Mouse (Mus musculus): Measurements from ENCODE around the gene Slc30a9. TPM values are rescaled to one million over a fixed set of nuclear protein-coding genes. Genes with fewer than 3 reads are reported as not detected.

The Slc30a9 gene
- total RNA-seq, 2 experiments from 2014 or later: 189 to 191 TPM

DNA sequence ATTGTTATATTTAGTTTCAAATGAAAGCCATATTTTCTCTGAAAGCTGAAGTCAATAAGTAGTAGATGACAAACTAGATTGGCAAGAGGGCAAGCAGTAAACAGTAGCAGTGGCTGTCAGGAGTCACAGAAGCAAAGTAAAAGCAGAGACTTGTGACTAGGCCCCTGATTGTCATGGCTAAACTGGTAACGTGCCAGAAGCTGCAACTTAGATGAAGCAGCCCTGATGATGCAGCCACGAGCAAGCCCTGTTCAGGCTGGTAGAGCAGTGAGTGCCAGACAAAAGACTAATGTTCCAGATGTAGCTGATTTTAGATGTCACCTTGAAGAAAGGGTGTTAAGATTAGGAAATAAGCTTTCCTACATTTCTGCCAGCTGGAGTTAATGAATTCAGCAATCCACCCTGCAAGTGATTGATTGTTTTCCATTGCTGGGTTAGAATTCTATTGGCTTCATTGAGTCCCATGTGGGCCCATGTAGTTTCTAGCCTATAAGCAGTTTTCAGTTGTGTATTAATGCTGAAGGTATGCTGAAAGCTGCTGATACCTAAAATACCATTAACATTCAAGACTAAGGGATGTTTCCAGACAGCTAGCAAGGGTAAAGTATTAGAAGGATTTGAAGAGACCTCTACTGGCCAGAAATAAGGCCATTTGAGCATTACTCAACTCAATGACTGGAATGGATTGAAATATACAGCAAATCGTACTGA, 5.2 kb downstream of the Slc30a9 start:
- DNase-seq (ENCODE audit: low spot score in 2 of 2): no peak

- DNase-seq (ENCODE audit: low spot score in 2 of 2): no peak
Measured at GRCm38 (mm10) chr5:67312522-67312851, 5.7 kb downstream of the Slc30a9 start.

DNA sequence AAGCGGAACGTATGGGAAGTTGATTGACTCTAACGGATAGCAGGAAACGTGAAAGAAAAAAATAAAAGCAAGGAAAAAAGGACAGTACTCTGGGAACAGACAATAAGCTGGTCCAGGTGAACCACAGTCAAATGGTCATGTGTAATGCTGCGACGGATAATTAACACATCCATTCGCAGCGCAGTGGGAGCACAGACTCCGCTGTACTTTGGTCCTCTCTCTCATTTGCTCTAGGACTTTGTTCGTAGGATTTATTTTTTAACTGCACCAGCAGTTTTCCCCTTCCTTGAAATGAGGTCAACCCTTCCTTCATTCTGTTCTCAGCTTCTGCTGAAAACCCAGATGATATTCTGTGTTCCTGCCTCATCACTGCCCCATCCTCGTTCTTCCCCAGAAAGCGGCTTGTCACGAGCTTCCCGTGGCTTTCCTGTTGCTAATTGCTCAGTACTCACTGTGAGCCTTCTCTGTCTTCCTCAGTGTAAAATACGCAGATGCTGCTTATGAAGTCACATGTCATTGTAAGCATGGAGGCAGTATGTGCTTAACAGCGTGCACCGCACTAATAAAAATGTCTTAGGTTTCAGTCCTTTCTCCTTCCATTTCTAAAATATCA, 15.0 kb downstream of the Slc30a9 start:
- DNase-seq (ENCODE audit: low spot score in 2 of 2): no peak

DNA sequence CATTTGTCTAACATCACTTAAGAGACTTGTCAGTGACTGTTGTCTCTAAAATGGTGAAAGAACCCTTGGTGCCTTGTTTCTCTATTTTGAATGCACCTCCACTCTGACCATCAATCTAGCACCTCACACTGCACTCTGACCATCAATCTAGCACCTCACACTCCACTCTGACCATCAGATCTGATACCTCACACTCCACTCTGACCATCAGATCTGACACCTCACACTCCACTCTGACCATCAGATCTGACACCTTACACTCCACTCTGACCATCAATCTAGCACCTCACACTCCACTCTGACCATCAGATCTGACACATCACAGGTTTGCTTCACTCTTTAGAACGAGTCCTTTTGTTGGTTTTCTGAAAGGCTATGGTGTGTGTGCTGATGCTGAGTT, 17.3 kb downstream of the Slc30a9 start:
- no peak for DNase-seq (ENCODE audit: low spot score in 2 of 2)

GRCm38 (mm10) chr5:67340811-67341210, 34.1 kb downstream of the Slc30a9 start:
- no peak for DNase-seq (ENCODE audit: low spot score in 2 of 2)

- DNase-seq (ENCODE audit: low spot score in 2 of 2): no peak
Measured at GRCm38 (mm10) chr5:67347060-67347459, 40.3 kb downstream of the Slc30a9 start.

DNA sequence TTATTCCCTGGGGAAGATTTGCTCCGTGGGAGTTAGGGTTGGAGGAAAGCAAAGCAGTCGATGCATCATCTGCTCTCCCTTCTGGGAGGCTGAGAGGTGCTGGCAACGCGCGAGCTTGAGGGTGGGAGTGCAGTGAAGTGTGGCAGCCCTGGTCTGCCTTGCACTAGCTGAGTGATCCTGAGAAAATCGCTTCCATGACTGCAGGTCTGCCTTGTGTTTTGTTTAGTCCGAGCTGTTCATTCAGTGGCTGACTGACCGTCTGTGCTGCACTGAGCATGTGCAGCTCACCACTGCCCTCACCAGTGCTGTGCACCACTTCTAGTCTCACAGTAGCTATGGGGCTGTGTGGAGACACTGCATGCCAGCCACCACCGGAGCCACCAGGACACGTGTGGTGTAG, 42.2 kb downstream of the Slc30a9 start:
- peak; percentile 73 to 77 for DNase-seq (ENCODE audit: low spot score in 2 of 2)

- no peak for DNase-seq (ENCODE audit: low spot score in 2 of 2)
Measured at GRCm38 (mm10) chr5:67362316-67362715, 55.6 kb downstream of the Slc30a9 start.

- no peak for DNase-seq (ENCODE audit: low spot score in 2 of 2)
Measured at GRCm38 (mm10) chr5:67362931-67363330, 56.2 kb downstream of the Slc30a9 start.

- DNase-seq (ENCODE audit: low spot score in 2 of 2): no peak
Measured at GRCm38 (mm10) chr5:67377044-67377621, 70.4 kb downstream of the Slc30a9 start.

DNA sequence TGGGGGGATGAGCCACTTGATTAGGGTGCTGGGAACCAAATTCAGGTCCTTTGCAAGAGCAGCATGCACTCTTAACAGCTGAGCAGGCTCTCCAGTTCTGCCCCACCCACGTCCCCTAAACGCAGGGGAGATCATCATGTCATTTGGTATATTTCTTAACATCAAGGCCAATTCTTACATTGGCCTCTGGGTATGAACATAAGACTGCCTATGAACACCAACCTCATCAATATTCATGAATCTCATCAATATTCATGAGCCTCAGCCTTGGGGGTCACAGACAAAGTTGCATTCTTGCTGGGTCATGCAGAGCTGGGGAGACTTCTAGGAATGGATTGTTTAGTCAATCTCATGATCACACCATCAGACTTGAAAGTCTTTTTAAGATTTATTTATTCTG, 74.9 kb downstream of the Slc30a9 start:
- DNase-seq (ENCODE audit: low spot score in 2 of 2): no peak

- DNase-seq (ENCODE audit: low spot score in 2 of 2): no peak
Measured at GRCm38 (mm10) chr5:67382556-67382955, 75.8 kb downstream of the Slc30a9 start.

DNA sequence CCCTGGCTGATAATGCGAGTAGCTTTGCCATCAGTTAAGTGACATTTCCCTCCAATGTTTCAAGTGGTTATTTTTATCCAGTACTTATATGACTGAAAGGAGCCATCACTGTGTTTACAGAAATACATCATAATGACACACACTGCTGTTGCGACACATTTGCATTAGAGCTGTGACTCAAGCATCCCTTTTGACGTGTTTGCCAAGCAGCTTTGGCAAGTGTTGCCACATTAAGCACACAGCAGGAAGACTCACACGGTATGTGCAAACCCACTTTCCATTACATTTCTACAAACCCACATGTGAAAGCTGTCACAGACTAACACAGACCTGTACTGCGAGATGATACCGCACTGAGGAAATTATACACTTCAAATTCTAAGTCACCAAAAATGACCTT, 87.2 kb downstream of the Slc30a9 start:
- peak in 1 of 2 experiments; percentile 18 for DNase-seq (ENCODE audit: low spot score in 2 of 2)

- no peak for DNase-seq (ENCODE audit: low spot score in 2 of 2)
Measured at GRCm38 (mm10) chr5:67395211-67395851, 88.6 kb downstream of the Slc30a9 start.

DNA sequence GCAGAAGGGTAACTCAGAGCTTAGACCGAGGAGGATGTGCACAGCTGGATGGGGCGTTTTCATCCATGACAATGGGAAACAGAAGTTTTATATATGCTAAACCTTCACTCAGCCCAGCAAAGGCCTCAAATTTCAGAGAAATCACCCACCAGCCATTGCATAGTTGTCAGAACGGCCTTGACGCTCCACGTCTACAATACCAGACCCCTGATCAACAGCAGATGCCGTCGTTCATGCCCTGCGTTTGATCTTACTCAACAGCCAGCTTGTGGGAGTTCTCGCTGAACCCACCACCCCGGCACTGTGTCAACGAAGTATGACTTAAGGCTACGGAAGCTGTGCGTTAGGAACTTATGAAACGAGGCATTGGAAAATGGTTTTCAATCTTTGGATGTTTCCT, 90.4 kb downstream of the Slc30a9 start:
- DNase-seq (ENCODE audit: low spot score in 2 of 2): no peak

DNA sequence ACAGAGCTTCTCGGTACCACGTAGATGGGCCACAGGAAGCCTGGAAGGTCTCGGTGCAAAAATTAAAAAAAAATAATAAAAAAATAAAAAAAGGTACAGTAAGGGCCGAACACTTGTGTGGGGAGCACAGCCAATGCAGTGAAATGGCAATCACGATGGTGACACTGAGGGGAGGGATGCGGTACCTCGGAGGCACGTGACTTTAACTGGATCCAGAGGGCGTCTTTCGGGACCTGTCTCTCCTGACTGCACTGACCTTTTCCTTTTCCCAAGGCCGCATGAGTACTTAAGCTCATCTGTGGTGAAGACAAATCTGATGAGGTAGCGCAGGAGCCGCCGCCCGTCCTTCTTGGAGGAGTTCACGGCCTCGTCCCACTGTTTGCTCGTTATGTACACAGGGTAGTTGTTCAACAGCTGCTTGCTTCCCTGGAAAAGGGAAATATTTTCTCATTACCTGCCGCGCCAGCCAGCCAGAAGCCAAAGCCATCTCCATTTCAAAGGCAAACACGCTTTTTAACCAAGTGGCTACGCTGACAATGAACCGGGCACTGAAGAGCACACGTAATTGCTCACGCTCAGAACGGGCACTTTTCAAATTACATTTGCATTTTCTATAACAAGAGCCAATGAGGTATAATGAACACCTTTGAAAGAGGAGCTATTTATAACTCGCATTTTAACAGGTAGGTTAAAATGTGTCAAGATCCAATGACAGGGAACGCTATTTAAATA, 93.3 kb downstream of the Slc30a9 start:
- DNase-seq (ENCODE audit: low spot score in 2 of 2): no peak

DNA sequence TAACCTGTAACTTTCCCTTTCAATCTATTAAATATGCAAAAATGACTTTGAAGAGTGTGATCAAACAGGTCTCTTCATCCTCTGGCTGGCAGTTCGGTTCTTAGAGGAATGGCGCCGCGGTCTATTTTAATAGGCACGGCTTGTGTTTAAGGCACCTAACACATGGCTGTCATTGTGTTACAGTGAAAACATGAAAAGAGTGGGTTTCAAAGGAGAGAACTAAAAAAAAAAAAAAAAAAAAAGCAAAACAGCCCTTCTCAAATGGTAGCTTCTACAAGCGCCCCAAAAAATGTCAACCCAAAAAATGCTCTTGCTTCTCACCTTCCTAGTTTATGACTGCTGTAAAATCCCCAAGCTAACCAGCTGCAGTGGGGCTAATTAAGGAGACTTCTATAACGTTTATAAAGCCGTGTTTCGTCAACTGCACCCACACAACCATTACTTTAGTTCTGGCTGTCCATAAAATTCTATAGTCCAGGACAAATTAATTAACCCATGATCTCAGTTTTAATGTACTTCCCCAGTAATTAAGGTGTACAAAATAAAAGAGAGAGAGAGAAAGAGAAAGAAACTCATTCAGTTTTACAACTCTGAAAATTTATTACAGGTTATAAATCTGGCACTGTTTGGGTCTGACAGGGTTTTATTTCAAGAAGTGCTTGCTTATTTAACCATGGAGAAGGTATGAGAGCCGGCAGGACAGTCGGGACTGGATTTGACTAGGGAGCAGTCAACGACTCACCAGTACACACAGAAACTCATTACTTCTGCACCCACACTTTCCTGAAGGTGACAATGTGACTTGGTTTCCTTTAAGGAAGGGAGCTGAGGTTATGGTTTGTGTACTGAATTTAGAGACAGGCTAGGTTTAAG, 94.1 kb downstream of the Slc30a9 start:
- DNase-seq (ENCODE audit: low spot score in 2 of 2): no peak

- no peak for DNase-seq (ENCODE audit: low spot score in 2 of 2)
Measured at GRCm38 (mm10) chr5:67401612-67402011, 94.9 kb downstream of the Slc30a9 start.

DNA sequence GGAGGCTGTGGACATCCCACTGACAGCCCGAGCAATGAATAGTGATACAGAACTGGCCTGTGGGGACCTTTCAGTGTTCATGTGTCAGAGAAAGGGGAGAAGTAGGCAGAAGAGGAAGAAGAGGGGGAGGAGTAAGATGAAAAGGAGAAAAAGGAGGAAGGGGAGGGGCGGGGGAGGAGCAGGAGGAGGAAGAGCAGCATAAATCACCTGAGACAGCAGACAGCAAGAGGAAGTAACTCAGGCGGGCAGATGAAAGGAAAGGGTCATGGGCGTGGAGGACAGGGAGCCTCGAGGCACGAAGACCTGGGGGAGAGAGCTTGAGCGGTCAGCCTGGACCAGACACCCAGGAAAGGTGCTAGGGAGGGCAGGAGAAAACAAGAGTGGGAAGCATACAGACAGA, 97.6 kb downstream of the Slc30a9 start:
- no peak for DNase-seq (ENCODE audit: low spot score in 2 of 2)

DNA sequence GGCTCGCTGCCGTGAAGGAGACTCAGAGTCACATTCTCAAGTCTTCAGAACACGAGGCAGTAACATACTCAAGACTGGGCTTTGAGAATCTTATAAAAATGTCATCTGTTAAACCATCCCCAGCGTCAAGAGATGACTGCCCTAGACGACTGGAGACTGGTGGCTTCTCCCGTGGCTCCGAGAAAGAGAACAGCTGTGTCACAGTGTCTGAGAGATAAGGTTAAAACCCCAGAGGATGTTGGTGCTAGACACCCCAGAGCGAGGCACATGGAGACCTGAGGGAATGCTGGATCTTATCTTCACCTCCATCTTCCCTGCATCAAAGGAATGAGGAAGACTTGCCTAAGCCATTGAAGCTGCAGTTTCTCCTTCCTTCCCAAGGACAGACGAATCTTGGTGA, 98.2 kb downstream of the Slc30a9 start:
- no peak for DNase-seq (ENCODE audit: low spot score in 2 of 2)
